Mouse (Mus musculus) kidney, embryonic 14.5 days (tissue): ENCODE results near the gene Crisp4. TPM values are rescaled to one million over a fixed set of nuclear protein-coding genes. Genes with fewer than 3 reads are reported as not detected.

Experiments
- ATAC-seq: fragments of 200-750 bp; cut with Nextera tagmentation; 2 replicates; pipeline ENCODE4 v1.8.0; 2017; ENCODE audit warnings: moderate number of reproducible peaks, mild to moderate bottlenecking, moderate TSS enrichment, moderate library complexity; ENCODE audit not compliant: low FRiP score, low TSS enrichment
- H3K27ac ChIP-seq: fragments of 300-500 bp; sonication (generic); 2 replicates; pipeline ENCODE4 v1.5.1; 2014; ENCODE audit warnings: low read depth, mild to moderate bottlenecking, low read length, moderate library complexity, mixed read lengths
- H3K27me3 ChIP-seq: fragments of 300-500 bp; sonication (generic); 2 replicates; pipeline ENCODE4 v1.6.1; 2014; ENCODE audit warnings: mild to moderate bottlenecking, low read length; ENCODE audit not compliant: control insufficient read depth, insufficient read depth
- H3K36me3 ChIP-seq: fragments of 300-500 bp; sonication (generic); 2 replicates; pipeline ENCODE4 v1.6.1; 2014; ENCODE audit warnings: low read length, mixed read lengths; ENCODE audit not compliant: control insufficient read depth, insufficient read depth
- H3K4me1 ChIP-seq: fragments of 300-500 bp; sonication (generic); 2 replicates; pipeline ENCODE4 v1.6.1; 2014; ENCODE audit warnings: low read length, mixed read lengths; ENCODE audit not compliant: control insufficient read depth, insufficient read depth
- H3K4me2 ChIP-seq: fragments of 300-500 bp; sonication (generic); replicated peaks from 2 replicates; pipeline ENCODE4 v1.6.1; 2014; ENCODE audit warnings: low read depth, mild to moderate bottlenecking, low read length
- H3K4me3 ChIP-seq: fragments of 300-500 bp; sonication (generic); 2 replicates; pipeline ENCODE4 v1.5.1; 2014; ENCODE audit warnings: mild to moderate bottlenecking, low read length
- H3K9ac ChIP-seq: fragments of 300-500 bp; sonication (generic); 2 replicates; pipeline ENCODE4 v1.6.1; 2014; ENCODE audit warnings: low read depth, mild to moderate bottlenecking, low read length, moderate library complexity
- H3K9me3 ChIP-seq: fragments of 300-500 bp; sonication (generic); 2 replicates; pipeline ENCODE4 v1.6.1; 2016; ENCODE audit warnings: low read length; ENCODE audit not compliant: control insufficient read depth
- WGBS: fragments of 180-500 bp; shearing (Covaris S2); extraction: QIAGEN DNeasy Blood & Tissue Kit; methylation state at CpG from one replicate; pipeline ENCODE4 v1.1.7; 2014; 5-methylcytosine and 5-hydroxymethylcytosine counted together
- polyA plus RNA-seq: library from polyadenylated mRNA; unstranded; fragments of >200 nt; fragmentation: Nextera tagmentation; extraction: Ambion mirVana; gene quantifications from 2 replicates; pipeline ENCODE4 v1.2.1, GENCODE M21; 2014

Crisp4 gene
- polyA plus RNA-seq, 1 experiment from 2014 or later: not detected

- no peaks in the 10 kb centered on the region for H3K27me3 ChIP-seq
- WGBS: 79% methylated on average over 4 of the region's 4 CpGs
- no peak overlapping the region for H3K4me3 ChIP-seq
- H3K9ac ChIP-seq: no peak overlapping the region
- no peak overlapping the region for H3K4me2 ChIP-seq
- no peaks in the 10 kb centered on the region for H3K4me1 ChIP-seq
- no peak for ATAC-seq
- H3K36me3 ChIP-seq: no peaks in the 10 kb centered on the region
- H3K27ac ChIP-seq: no peak overlapping the region
- H3K9me3 ChIP-seq: no peaks in the 10 kb centered on the region
Observed at GRCm38 (mm10) chr1:18129983-18130382, 15.7 kb downstream of the Crisp4 start.

DNA sequence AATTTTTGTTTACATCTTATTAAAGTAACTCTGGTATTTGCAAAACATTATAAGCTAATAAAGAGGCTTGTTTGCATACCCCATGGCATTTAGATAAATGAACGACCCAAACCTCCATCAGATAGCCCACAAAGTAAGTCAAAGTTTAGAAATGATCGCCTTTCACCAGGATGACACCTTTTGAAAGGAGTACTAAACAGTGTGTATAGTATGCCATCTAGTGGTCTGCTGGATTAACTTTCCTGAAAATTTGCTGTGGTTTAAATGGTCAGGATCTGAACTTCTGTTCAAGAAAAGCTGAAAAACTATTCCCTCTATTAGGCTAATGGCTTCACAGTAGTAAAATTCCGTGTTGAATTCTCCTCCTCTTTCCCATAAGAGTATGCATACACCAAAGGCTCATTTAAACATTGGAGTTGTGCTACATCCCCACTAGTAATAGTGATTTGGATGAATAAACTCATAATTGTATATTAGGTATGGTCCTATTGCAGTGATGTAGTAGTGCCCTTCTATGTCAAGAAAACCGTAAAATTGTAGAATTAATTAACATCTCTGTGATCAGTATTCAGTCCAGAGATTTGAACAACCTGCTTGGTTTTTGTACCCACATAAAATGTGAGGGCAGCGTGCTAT lies 38.9 kb downstream of the Crisp4 start:
- no peak overlapping the region for H3K4me2 ChIP-seq
- ATAC-seq: peak; percentile 39; the same call in 1 of the 2 replicates
- no peaks in the 10 kb centered on the region for H3K36me3 ChIP-seq
- H3K27me3 ChIP-seq: no peaks in the 10 kb centered on the region
- H3K9ac ChIP-seq: no peak overlapping the region
- H3K9me3 ChIP-seq: no peaks in the 10 kb centered on the region
- no peaks in the 10 kb centered on the region for H3K4me1 ChIP-seq
- WGBS: 37% methylated on average over 5 of the region's 5 CpGs
- no peak overlapping the region for H3K4me3 ChIP-seq
- no peak overlapping the region for H3K27ac ChIP-seq

- no peak for ATAC-seq
- Histone ChIP-seq H3K27me3 (no peaks in the 10 kb centered on the region), H3K9me3 (no peaks in the 10 kb centered on the region), H3K27ac (no peak overlapping the region), H3K9ac (no peak overlapping the region), H3K4me3 (no peak overlapping the region), H3K4me1 (no peaks in the 10 kb centered on the region), H3K36me3 (no peaks in the 10 kb centered on the region), H3K4me2 (no peak overlapping the region)
- 56% methylated on average over 5 of the region's 5 CpGs for WGBS
Observed at GRCm38 (mm10) chr1:18105866-18106529, 39.7 kb downstream of the Crisp4 start.

GRCm38 (mm10) chr1:18105029-18105865 lies 40.5 kb downstream of the Crisp4 start:
- ATAC-seq: no peak
- 83% methylated on average over 1 of the region's 1 CpGs for WGBS

More at GRCm38 (mm10) chr1:18105029-18105865, 40.5 kb downstream of the Crisp4 start:
- no peak overlapping the region for H3K9ac ChIP-seq
- no peaks in the 10 kb centered on the region for H3K4me1 ChIP-seq
- no peaks in the 10 kb centered on the region for H3K36me3 ChIP-seq
- H3K27ac ChIP-seq: no peak overlapping the region
- no peak overlapping the region for H3K4me3 ChIP-seq
- no peaks in the 10 kb centered on the region for H3K27me3 ChIP-seq
- no peak overlapping the region for H3K4me2 ChIP-seq
- H3K9me3 ChIP-seq: no peaks in the 10 kb centered on the region

Other genes starting within 250 kb of the Crisp4 start
- gene Defb18, start 91.5 kb upstream of the Crisp4 start, polyA plus RNA-seq: not detected in 2 replicates
- not detected in 2 replicates for gene Defb41, start 119.2 kb upstream of the Crisp4 start, polyA plus RNA-seq